14 mouse cellular contexts compared by ENCODE assay signal in genomic region chr8:24211091-24211490, GRCm38 (mm10).
"Had no signal": no experiment of that assay in that cellular context is flagged by ENCODE, and none has a peak within 500 bp of the region (broad histone marks: within the 10 kb centered on the region; RNA-seq: fewer than 3 reads in every experiment).

No protein-coding gene starts in this region.

- H3K27me3 ChIP-seq: kidney, embryonic 15.5 days; limb, embryonic 15.5 days; liver, embryonic 12.5 days; megakaryocyte, embryonic 14.5 days; midbrain, embryonic 15.5 days; neural tube, embryonic 12.5 days had no signal

- H3K27ac ChIP-seq: kidney, embryonic 15.5 days; limb, embryonic 15.5 days; liver, embryonic 12.5 days; midbrain, embryonic 15.5 days; neural tube, embryonic 12.5 days had no signal

- H3K4me3 ChIP-seq: kidney, embryonic 15.5 days; limb, embryonic 15.5 days; liver, embryonic 12.5 days; megakaryocyte, embryonic 14.5 days; midbrain, embryonic 15.5 days; neural tube, embryonic 12.5 days had no signal

- H3K4me1 ChIP-seq: kidney, embryonic 15.5 days; limb, embryonic 15.5 days; liver, embryonic 12.5 days; megakaryocyte, embryonic 14.5 days; midbrain, embryonic 15.5 days; neural tube, embryonic 12.5 days had no signal

- DNase-seq: kidney, postnatal 14 days; lung, embryonic 14.5 days; lung, postnatal 10 days; lung, postnatal 4 days; right cerebral cortex, postnatal 4 days; spleen, adult 18-20 months; thymus, adult 18-20 months; thymus, postnatal 14 days had no signal
